Mouse (Mus musculus): Measurements from ENCODE around the gene Cul9. TPM values are rescaled to one million over a fixed set of nuclear protein-coding genes. Genes with fewer than 3 reads are reported as not detected.
"Not testable (repeated sequence)": the region's sequence is repeated elsewhere in the genome, so short reads cannot be mapped to it uniquely, and the experiment has no call there.

Gene Cul9
- total RNA-seq, 2 experiments from 2014 or later = 4.5 TPM; not detected in 1

DNA sequence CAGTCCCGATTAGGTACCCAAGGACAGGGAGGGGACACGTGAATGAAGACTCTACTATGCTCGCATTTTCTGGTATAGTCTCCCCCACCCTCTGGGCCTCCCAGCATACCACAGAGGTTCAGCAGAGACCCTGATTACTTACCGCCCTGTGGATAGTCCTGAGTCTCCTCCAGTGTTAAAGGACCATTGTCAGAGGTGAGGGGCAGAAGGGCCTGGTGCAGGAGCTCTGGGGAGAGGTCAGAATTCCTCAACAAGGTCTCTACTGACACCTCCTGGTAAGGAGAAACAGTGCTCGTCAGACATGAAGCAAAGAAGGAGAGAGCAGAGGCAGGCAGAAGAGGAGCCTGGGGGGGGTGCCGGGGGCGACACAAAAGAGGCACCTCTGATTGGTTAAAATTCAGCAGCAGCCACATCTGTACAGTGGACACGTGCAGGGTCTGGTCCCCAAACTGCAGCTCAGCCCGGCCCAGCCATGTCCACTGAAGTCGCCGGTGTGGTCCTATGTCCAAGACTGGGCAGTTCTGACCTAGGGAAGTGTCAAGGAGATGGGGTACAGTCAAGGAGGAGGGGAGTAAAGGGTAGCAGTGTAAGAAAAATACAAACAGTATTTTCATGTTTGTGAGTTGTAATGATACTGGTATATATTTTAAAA is 35.0 kb downstream of the Cul9 start:
- no peak for ATAC-seq (replicated peaks; ENCODE audit: low FRiP score, poor library complexity, severe bottlenecking)

DNA sequence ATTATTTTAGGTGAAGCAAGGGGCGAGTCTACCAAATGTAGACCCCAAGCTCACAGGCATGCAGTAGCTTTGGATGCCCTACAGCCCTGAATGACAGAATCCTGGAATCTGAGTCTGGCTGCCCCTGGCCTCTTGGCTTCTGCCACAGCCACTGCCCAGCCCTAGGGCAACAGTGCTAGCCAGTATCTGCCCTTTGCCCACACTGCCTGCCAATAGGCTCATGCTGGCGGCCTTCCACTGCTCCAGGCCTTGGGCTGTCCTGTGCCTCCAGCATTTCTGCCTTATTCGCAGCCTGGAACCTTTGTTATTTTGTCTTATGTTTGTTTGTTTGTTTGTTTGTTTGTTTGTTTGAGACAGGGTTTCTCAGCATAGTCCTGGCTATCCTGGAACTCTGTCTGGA is 40.6 kb downstream of the Cul9 start:
- no peak for ATAC-seq (replicated peaks; ENCODE audit: low FRiP score, poor library complexity, severe bottlenecking)

GRCm38 (mm10) chr17:46503847-46504638 is 42.1 kb downstream of the Cul9 start:
- no peak for ATAC-seq (replicated peaks; ENCODE audit: low FRiP score, poor library complexity, severe bottlenecking)

DNA sequence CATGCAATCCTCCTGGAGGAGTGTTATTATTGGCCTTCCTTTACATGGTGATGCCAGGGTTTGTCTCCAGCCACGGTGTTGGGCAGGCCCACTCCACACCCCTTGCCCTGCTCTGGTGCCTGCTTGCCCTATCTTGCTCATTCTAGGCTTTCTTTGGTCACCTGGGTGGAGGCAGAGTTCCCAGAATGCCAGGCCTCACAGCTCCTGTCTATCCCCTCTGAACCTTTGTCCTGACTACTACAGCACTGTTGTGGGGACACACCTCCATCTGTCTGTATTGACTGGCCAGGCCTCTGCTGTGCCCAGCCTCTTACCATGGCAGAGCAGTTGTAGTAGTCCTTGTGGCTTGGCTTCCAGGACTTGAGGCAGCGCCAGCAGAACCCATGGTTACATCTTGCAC is 43.4 kb downstream of the Cul9 start:
- ATAC-seq (replicated peaks; ENCODE audit: low FRiP score, poor library complexity, severe bottlenecking) = no peak

- ATAC-seq (replicated peaks; ENCODE audit: low FRiP score, poor library complexity, severe bottlenecking) = no peak
These were observed 48.2 kb downstream of the Cul9 start for GRCm38 (mm10) chr17:46497956-46498355.

DNA sequence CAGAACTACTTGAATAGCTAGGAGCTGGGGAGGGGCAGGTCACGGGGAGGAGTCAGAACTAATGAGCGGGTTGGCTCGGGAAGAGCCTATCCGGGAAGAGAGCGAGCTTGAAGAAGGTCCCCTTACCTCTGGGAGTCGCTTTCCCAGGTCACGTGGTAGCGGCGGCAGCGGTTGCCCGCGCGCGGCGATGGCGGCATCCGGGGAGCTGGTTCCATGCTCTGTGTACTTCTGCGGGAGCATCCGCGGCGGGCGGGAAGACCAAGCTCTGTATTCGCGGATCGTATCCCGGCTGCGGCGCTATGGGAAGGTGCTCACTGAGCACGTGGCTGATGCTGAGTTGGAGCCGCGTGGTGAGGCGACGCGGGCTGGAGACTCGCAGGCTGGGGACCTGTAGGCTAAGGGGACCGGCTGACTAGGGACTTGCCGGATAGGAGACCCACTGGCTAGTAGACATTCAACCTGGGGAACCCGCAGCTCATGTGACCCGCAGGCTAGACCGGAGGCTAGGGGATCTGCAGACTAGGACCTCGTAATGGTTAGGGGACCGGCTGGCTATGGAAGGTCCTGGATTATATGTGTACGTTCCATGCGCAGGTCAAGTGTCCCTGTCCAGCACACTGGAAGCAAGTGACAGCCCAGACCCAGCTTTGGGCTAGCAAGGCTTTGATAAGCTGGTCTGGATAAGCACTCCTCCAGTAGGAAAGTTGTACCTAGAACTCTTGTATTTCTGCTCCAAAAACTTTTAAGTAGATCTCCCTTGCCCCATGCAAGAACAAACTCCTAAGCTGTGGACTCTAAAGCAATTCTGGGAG is 49.4 kb downstream of the Cul9 start, which contains the start of gene Dnph1:
TSS of gene Dnph1 (plus strand) at position 89 of the 812 bp plus-strand sequence.
- ATAC-seq (replicated peaks; ENCODE audit: low FRiP score, poor library complexity, severe bottlenecking) = peak; percentile 90

DNA sequence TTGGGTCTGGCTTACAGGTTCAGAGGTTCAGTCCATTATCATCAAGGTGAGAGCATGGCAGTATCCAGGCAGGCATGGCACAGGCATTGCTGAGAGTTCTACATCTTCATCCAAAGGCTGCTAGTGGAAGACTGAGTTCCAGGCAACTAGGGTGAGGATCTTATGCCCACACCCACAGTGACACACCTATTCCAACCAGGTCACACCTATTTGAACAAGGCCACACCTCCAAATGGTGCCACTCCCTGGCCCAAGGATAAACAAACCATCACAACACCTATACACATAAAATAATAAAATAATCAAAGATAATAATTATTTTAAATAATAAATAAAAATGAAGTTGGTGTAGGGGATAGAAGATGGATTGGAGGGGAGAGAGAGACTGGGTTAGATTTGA is 50.1 kb downstream of the Cul9 start:
- not testable (repeated sequence) for ATAC-seq (replicated peaks; ENCODE audit: low FRiP score, poor library complexity, severe bottlenecking)

- ATAC-seq (replicated peaks; ENCODE audit: low FRiP score, poor library complexity, severe bottlenecking) = no peak
These were observed 50.7 kb downstream of the Cul9 start for GRCm38 (mm10) chr17:46495486-46495885.

GRCm38 (mm10) chr17:46487431-46487830 is 58.8 kb downstream of the Cul9 start, which contains the start of gene Ttbk1:
Gene Ttbk1 (minus strand): TSS chr17:46487675.
- no peak for ATAC-seq (replicated peaks; ENCODE audit: low FRiP score, poor library complexity, severe bottlenecking)

GRCm38 (mm10) chr17:46486995-46487394 is 59.2 kb downstream of the Cul9 start:
- ATAC-seq (replicated peaks; ENCODE audit: low FRiP score, poor library complexity, severe bottlenecking) = no peak

DNA sequence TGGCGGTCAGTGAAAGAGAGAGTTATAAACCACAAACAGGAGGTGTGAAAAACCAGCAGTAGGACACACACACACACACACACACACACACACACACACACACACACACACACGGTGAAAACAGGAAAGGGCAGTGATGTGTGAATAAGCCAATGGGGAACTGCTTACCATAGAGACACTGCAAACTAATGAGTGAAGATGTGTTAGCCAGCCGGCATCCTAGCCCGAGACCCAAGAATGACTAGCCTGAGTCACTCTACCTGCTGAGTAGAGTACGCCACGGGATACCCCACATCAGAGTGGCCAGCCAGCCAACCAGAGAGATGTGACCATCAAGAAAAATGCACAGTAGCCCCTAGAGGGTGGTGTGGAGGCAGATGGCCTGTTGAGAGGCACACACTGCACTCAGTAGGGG is 61.7 kb downstream of the Cul9 start:
- no peak for ATAC-seq (replicated peaks; ENCODE audit: low FRiP score, poor library complexity, severe bottlenecking)

- no peak for ATAC-seq (replicated peaks; ENCODE audit: low FRiP score, poor library complexity, severe bottlenecking)
These were observed 62.2 kb downstream of the Cul9 start for GRCm38 (mm10) chr17:46484021-46484431.

DNA sequence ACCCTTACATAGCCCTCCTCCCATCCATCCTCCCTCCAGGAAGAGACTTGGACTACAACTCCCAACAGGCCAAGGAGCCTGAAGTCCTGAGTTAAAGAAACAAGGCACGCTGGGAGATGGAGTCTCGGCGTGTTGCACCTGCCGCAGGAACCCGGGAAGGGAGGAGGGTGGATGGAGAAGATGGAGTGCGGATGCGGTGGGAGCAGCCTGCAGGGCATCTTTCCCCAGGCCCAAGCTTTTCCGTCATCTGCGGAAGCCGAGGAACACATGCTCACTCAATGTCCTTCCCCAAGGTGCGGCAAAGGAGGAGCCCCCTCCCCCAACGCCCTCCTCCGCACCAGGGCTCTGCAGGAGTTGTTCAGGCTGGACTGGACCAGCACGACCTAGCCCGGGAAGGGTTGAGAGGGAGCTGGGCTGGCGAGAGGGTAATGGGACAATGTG is 62.6 kb downstream of the Cul9 start:
- ATAC-seq (replicated peaks; ENCODE audit: low FRiP score, poor library complexity, severe bottlenecking) = no peak

GRCm38 (mm10) chr17:46477286-46477685 is 68.9 kb downstream of the Cul9 start:
- no peak for ATAC-seq (replicated peaks; ENCODE audit: low FRiP score, poor library complexity, severe bottlenecking)

GRCm38 (mm10) chr17:46476601-46477000 is 69.6 kb downstream of the Cul9 start:
- no peak for ATAC-seq (replicated peaks; ENCODE audit: low FRiP score, poor library complexity, severe bottlenecking)

DNA sequence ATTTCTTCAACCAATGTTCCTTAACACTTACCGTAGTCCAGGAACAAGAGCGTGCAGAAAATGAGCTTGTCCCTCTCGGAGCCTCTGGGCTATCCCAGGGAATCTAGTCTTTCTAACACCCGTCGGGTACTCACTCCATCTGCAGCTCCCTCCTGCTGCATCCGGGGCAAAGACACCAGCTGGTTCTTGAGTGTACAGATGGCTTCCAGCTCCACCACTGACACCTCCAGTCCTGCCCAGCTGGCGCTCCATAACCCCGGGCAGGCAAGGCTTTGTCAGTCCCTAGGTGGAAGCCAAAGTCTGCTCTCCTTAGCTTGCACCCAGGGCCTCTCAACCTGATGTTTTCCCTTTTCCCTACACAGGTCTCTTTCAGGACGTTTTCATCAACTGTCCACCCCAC is 78.4 kb downstream of the Cul9 start:
- ATAC-seq (replicated peaks; ENCODE audit: low FRiP score, poor library complexity, severe bottlenecking) = no peak

DNA sequence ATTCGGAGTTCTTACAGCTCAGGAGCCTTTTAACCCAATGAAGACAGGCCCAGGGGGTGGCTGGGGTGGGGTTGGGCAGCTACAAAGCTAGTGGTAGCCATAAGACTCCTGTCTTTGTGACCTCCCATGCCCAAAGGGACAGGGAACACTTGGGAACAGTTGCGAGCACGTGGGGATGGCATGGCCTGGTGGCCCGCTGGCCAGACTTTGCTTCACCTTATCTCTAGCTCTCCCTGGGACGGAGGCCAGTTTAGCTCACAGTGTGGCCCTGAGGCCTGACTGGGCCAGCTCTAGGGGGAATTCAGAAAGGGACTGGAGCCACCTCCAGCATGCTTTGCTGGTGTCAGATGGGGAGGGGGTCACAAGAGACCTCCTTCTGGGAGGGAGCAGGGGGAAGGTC is 84.0 kb downstream of the Cul9 start:
- ATAC-seq (replicated peaks; ENCODE audit: low FRiP score, poor library complexity, severe bottlenecking) = no peak

DNA sequence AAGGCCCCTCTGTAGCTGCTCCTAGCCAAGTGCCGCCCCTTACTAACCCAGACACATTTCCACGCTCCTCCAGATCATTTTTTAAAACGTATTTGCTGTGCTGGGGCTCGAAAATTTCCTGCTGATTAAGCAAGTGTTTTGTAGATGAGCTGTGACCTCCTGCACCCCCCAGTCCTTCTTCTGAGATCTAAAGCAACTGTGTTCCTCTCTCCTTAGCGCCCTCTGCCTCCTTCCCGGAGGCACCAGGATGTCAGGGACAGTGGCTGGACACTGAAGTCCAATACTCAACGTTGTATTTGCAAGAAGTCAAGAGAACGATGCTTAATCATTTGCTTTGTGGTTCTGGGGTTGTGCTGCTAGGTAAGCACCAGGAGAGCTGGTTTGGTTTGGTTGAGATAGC is 84.8 kb downstream of the Cul9 start:
- no peak for ATAC-seq (replicated peaks; ENCODE audit: low FRiP score, poor library complexity, severe bottlenecking)

GRCm38 (mm10) chr17:46460673-46461072 is 85.5 kb downstream of the Cul9 start:
- ATAC-seq (replicated peaks; ENCODE audit: low FRiP score, poor library complexity, severe bottlenecking) = no peak

DNA sequence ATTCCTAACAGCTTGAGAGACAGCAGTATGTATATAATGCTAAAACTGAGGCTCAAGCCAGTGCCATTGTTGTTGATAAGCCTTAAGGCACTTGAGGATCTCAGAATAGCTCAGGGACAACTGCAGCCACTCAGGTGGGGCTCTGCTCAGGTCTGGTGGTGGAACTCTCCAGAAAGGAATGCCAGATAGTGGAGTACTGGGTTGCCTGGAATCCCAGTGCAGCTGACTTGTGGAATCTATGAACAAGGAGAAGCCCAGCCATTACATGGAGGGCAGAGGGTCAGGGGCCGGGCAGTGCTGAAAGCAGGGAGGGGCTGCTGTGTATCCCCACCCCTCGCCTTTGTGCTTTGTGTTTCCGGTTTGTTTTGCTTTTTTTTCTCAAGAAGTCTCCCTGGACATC is 87.7 kb downstream of the Cul9 start:
- ATAC-seq (replicated peaks; ENCODE audit: low FRiP score, poor library complexity, severe bottlenecking) = no peak

All from erythroblast, adult 5-6 weeks (primary cell).